Mouse (Mus musculus) fat pad, adult 2 months (tissue): ENCODE measurements around the gene Gm28048.

ENCODE experiments used
- DNase-seq: peaks from one replicate; pipeline ENCODE4 v3.0.0-alpha.2; 2011; ENCODE audit warnings: low read depth, low spot score; ENCODE audit errors: extremely low read depth

Gene Gm28048

DNA sequence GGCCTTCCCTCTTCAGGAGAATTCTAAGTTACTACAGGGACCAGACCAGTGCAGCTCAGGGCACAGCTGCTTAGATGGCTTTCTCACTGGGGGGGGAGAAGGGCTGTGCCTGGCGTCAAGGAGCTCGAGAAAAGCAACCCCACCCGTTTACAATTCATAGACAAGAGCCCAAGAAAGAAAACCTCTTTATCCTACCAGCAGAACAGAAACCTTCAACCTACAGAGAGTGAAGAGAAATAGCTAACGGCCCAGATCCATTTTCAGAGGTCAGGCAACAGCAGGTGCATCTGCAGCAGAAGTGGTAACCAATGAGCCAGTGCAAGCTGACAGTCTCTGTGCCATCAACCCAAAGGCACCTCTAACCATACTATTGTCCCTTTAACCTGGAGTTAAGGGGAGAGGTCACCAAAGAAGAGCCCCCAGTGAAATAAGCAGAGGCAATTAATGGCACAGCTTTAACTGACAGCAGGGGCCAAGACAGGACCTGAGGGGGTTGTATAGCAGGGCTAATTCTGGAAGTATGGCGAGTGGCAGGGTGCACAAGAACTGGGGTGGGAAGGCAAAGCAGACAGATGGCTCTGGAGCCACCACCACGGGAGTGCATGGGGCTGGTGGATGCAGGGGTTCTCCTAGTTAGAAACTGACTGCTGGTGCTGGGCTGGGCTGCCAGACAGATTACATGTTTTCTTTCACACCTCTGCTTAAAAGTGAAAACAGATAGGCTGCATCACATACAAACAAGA lies 135.6 kb downstream of the Gm28048 start:
- no peak for DNase-seq

DNA sequence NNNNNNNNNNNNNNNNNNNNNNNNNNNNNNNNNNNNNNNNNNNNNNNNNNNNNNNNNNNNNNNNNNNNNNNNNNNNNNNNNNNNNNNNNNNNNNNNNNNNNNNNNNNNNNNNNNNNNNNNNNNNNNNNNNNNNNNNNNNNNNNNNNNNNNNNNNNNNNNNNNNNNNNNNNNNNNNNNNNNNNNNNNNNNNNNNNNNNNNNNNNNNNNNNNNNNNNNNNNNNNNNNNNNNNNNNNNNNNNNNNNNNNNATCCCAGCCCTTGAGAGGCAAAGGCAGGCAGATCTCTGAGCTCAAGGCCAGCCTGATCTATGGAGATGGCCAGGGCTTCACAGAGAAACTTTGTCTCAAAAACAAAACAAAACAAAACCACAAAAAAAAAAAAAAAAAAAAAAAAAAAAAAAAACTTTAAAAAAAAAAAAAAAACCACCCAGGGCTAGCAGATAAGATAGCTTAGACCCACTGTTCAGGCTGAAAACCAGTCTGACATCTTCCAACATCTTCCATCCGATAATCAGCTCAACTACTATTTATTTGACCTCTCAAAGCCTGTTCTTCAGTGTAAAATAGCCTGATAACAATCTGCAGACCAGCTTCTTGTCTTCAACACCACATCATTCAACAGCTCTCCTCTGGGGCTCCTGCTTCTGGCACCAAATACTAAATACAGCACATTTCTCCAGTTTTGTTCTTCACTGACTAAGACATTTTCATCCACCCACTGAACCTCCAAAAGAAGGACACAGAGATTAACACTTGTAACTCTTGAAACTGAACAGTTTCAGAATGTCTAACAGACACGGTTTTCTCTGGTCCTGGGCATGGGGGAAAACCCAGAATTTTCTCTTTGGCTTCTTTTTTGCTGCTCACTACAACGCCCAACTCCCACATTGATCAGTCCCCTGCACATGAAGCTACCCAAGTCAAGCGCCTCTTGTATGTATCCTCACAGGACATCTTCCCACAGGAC lies 136.9 kb downstream of the Gm28048 start:
- no peak for DNase-seq

DNA sequence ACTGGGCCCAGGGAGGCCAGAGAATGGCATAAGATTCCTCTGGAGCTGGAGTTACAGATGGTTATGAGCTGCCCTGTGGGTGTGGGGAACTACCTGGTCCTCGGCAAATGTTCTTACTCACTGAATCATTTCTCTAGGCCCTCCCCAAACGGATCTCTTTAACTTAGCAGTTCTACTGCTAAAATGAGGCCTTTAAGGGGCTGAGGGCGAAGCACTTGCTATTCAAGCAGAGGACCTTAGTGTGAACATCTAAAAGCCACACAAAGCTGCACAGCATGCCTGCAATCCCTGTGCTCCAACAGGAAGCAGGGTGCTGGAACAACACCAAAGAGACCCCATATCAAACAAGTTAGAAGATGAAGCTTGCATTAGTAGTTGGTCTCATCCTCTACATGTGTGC lies 142.4 kb downstream of the Gm28048 start:
- no peak for DNase-seq

DNA sequence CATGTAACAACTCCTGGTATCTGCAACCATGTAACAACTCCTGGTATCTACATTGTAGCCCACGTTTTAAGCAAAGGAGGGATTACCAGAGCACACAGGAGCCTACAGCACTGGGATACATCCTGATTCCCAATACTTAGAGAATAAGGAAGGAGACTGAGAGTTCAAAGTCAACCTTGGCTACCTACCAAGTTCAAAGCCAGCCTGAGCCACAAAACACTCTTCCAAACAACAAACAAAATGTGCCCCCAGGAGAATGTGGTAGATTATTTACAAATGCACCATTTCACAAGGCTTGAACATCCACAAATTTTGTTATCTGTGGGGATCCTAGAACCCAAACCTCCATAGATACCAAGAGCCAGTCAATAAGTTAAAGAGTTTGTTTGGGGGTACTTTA lies 143.5 kb downstream of the Gm28048 start:
- no peak for DNase-seq

DNA sequence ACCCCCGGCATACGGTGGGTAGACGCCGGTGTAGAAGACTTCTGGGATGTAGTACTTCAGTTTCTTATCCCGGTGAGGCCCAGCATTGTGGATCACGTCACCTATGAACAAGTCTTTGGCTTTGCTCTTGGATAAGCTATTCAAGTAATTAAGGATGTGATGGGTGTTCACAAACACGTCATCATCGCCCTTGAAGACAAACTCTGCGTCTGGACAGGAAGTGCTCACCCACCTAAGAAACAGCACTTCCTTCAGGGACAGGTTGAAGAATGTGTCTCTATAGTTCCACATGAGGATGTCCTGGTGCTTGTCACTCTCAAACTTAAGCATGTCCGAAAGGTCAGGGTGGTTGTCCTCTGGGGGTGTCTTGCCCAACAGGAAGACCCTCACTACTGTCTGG lies 145.6 kb downstream of the Gm28048 start:
- DNase-seq: no peak

DNA sequence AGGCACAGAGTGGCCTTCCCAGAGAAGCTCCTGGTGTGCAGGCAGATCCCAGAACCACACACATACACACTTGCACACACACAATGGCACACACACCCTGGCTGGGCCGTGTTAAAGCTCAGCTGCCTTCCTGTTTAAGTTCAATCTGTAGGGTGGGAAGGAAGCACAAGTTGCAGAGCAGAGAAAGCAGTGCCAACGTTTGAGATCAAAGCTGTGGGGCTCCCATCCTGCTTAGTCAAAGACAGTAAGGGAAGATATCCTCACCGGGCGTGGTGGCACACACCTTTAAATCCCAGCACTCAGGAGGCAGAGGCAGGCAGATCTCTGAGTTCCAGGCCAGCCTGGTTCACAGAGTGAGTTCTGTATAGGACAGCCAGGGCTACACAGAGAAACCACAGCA lies 149.3 kb downstream of the Gm28048 start:
- DNase-seq: no peak

DNA sequence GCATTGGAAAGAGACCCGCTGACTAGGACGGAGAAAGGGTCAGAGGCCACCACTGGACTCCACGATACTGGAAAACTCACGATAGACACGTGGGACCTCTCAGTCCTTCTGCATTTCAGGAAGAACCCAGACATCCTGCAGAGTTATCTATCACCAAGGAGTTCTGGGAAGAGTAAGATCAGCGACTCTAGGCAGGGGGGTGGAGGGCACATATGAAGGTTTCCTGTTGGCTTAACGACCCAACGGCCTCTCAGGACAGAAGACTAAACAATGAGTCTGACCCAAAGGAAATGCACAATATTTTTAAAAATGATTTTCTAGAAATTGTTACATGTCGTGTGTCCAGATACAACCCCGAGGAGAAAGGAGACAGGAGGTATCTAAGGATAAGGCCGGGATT lies 150.0 kb downstream of the Gm28048 start:
- DNase-seq: no peak

DNA sequence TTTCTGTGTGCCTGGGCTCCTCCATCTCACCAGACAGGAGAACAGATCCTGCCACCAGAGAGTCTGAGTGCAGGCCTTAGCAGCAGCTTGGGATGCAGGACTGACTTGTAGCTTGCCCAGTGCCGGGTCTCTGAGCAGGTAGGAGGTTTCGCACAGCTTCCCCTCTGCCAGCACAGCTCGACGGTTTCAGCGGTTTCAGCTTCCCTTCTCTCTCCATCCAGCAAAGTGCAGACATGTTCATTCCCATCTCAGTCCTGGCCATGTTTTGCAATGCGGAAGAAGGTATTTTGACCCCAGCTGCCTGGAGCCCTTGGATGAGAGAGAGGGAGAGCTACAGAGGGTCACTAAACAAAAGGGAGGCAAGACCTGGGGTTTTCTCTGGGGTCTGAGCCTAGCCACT lies 151.2 kb downstream of the Gm28048 start:
- DNase-seq: no peak

DNA sequence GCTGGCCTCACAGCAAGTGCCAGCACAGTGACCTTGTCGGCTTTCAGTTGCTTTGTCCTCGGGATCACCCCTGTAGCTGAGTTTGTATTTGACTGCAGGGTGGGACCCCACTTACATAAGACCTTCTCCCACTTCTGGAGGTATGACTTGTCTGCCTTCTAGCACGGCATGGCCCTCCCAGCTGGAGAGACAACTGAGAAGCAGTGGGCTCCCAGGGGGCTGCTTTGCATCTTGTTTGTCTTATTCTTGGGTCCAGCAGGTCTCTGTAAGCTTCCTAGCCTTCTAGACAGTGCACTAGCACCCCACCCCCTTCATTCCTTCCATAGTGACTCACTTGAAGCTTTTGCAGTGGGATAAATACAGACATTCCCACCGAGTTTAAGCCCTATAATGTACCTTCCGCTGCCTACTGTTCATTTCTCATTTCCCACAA lies 151.7 kb downstream of the Gm28048 start:
- no peak for DNase-seq

DNA sequence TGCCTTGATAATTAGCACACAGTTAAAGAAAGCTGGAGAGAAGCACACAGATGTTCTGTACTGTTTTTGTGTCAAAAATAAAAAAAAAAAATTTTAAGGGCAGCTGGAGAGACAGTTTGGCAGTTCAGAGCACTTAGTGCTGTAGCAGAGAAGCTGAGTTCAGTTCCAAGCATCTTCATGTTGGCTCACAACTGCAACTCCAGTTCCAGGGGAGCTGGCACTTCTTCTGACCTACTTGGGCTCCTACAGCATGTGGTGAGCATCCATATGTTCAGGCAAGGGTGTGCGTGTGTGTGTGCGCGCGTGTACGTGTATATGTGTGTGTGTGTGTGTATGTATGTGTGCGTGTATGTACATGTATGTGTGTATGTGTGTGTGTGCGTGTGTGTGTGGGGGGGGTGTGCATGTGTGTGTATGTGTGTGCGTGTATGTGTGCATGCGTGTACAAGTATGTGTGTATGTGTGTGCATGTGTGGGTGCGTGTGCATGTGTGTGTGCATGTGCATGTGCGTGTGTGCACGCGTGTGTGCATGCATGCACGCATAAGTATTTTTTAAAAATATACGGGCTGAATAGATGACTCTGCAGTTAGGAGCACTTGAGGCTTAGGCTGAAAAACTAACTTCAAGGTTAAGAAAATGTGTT lies 152.8 kb downstream of the Gm28048 start:
- DNase-seq: no peak

DNA sequence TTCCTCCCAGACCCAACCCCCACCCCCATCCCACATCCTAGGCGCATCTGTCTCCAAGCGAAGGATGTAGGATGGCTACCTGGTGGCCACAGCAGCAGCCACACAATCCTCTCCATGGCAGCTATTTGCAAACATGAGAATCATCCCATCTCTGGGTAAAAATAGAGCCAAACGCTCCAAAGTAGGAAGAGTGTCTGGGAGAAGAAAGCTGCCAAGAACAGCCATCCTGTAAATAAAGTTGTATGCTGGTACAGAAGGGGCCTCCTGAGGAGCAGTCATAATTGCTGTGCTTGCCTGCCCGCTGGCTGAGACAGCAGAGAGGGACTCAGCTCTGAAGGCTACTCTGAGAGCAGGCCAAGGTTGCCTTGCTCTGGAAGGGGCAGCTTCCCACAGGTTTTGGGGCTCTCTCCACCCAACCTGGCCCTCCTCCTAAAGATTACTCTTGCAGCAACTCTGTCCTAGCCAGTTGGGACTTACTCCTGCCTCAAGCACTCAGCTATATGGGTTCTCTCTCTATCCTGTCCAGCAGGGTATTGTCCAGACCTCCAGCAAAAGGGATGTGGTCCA lies 154.3 kb downstream of the Gm28048 start:
- DNase-seq: no peak

DNA sequence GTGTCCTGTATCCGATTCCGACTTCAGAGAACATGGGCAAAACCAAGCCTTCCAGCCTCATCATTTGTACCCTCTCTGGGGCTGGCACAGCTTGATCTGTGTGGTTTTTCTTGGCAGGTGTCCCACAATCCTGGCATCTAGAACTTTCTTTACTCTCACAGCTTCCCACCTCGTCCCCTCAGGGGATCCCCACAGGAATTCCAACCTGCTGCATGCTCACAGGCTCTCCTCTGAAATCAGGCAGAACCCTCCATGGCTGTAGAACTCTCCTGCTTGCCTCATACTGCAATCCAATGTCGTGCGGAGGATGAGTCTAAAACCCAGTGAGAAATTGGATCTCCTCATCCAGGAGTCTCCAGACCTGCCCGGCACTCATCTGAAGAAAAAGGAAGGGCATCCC lies 155.2 kb downstream of the Gm28048 start:
- DNase-seq: no peak

DNA sequence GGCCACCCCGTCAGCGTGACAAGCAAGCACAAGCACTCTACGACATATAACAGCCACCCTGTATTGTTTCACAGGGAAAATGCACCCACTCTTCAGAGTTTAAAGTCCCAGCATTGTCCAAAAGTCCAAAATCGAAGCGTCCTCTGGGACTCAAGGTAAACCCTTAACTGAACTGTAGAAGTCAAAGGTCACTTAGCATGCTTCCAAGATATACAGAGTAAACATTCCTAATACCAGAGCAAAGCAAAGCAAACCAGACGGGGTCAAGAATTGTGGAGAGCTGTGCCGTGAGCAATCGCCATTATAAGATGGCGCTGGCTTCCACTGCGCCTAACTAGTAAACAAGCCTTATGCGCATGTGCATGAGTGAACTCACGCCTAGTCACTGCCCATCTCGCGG lies 155.8 kb downstream of the Gm28048 start:
- DNase-seq: no peak

DNA sequence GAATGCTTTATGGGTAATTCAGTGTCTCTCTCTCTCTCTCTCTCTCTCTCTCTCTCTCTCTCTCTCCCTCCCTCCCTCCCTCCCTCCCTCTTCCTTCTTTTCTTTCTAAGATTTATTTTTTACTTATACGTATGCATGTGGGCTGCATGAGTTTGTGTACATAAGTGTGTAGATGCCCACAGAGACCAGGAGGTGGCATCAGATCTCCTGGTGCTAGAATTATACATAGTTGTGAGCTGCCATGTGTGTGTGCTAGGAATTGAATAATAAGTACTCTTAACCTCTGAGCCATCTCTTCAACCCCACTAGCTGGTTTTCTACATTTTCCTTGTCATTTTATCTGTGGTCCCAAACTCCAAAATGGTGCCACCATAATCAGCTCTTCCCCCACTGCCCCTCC lies 156.3 kb downstream of the Gm28048 start:
- no peak for DNase-seq

DNA sequence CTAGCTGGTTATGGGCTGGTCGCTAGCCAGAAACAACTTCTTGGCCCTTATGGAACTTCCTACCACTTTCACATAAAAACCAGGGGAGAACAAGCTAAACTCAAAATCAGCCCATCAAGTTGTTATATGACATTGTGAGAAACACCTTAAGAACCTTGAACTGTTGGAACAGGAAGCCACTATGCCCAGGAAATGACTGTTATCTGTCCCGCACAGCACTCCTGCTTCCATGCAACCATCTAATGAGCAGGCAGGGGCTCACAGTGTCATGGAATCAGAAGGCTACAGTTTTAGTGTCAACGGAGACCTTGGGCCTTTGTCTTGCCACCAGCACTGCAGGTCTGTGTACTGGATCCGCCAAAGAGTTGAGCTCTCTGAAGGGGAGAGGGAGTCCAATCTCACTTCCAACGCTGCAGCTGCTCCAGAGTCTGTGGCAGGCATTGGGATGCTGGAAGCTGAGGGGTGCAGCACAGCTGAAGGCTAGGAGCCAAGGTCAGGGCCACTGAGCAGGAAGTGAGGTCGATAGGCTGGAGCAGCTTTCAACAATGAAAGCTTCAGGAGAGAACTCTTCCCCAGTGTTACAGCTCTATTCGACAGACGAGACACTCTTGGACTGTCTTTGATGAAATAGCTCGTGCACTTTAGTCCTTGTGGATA lies 157.7 kb downstream of the Gm28048 start:
- DNase-seq: no peak

DNA sequence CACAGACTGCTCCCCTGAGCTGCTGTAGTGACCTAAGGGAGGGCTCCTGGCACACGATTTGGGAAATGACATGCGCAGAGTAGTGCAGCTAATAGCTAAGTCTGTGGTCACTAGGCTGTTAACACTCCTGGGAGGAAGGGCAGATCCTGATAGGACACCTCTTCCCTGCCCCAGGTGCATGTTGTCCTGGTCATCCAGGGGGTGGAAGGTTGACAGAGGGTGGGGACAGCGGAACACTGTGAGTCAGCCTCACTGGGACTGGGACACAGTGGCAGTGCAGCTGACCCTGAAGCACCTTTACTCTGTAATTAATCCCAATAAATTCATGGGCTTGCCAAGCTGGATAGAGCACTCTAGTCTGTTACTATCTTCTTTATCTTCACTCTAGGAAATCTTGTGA lies 160.6 kb downstream of the Gm28048 start:
- no peak for DNase-seq

DNA sequence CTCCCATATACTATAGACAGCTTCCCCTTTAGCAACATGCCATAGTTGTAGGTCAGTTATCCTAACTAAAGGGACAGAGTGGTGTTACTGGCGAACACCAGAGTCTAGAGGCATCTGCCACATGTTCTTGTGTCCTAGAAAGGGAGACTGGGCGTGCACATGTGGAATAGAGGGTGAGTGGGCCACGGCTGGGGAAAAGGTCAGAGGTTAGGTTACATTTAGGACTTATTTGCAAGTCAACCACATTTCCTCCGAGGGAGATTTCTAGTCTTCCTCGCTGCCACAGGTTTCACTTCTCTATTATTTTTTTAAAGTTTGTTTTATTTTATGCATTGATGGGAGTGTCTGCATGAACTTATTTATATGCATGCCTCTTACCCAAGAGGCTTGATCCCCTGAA lies 163.5 kb downstream of the Gm28048 start:
- no peak for DNase-seq

DNA sequence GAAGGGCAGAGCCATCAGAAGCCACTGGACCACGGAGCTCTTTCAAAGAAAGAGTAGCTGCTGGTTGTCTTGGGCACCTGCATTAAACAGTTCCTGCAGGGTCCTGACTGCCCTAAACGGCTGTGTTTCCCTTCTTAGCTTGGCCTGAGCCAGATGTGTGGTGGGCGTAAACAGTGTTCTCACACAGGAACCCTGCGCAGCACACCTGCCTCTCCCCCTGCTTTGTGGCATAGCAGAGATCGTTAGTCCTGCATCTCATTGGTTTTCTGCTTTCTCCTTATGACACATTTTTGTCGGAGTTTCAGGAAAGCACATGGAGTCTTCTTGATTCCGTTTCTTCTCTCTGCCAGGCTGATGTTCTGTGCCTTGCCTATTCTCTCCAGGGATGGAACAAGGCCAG lies 166.0 kb downstream of the Gm28048 start:
- no peak for DNase-seq

DNA sequence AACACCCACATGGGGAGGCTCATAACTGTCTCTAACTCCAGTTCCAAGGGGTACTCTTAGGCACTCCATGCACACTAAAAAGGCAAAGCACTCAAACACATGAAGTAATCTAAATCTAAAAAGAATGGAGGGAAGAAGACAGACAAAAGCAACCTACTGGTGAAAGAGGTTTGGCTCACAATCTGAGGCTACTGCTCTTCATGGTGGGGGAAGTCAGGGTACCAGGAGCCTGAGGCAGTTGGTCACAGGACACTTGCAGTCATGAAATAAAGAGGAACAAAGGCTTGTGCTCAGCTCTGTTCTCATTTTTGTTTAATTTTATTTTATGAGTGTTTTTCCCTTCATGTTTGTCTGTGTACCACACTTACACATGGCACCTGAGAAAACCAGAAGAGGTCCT lies 166.7 kb downstream of the Gm28048 start:
- no peak for DNase-seq

DNA sequence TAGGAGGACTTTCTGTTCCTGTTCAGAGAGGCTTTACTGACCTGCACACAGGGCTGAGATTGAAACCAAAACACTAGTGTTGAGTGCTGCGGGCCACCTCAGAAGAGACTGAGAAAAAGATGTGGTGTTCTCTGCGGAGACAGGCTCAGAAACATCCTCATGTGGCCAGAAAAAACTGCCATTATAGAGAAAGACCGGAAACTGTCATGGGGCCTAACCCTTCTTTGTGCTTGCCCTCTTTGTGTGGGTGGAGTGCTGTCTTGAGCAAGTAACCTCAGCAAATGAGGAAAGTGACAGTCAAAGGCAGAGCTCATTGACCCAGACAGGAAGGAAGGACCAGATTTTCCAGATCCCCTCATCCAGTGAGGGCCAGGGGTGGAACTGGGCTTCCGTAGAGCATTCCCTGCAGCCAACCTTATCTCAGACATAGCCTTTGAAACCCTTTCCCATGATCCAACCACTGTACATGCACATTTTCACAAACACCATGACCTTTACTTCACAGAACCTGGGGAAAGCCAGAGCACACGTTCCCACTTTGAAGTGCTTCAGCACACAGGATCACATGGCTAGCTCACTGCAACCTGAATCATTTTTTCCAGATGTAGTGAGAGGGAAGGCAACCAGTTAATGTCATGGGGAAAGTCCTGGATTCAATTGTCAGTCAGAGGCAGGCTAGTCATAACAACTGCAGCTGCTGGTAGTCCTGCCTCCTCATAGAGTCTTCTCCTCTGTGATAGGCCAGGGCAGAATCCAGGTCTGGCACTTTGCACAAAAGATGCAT lies 167.8 kb downstream of the Gm28048 start:
- no peak for DNase-seq
